Mouse (Mus musculus) liver, adult 2 months (tissue): Measurements from ENCODE around the gene Tmed3. TPM values are rescaled to one million over a fixed set of nuclear protein-coding genes. Genes with fewer than 3 reads are reported as not detected.
A peak's percentile ranks its signal among the peaks of the same experiment; 100 is the strongest.

Source experiments
- DNase-seq: peaks from one replicate; pipeline ENCODE4 v3.0.0-alpha.2; 2011; ENCODE audit warnings: low read depth, low spot score; ENCODE audit errors: extremely low read depth
- H3K27ac ChIP-seq: fragments of 200-500 bp; replicated peaks from 2 replicates; pipeline ENCODE4 v1.5.1; 2012; ENCODE audit warnings: low read depth, mild to moderate bottlenecking, control low read depth, inconsistent platforms, low read length; ENCODE audit not compliant: insufficient read depth
- H3K27me3 ChIP-seq: fragments of 200-500 bp; 2 replicates; pipeline ENCODE4 v1.6.1; 2012; ENCODE audit warnings: mild to moderate bottlenecking, moderate library complexity, low read length, inconsistent platforms; ENCODE audit not compliant: control insufficient read depth, insufficient read depth
- H3K36me3 ChIP-seq: fragments of 200-500 bp; 2 replicates; pipeline ENCODE4 v1.6.1; 2012; ENCODE audit warnings: low read length, inconsistent platforms; ENCODE audit not compliant: control insufficient read depth, insufficient read depth
- H3K4me1 ChIP-seq: fragments of 200-500 bp; 2 replicates; pipeline ENCODE4 v1.6.1; 2011; ENCODE audit warnings: low read length; ENCODE audit not compliant: control insufficient read depth, insufficient read depth
- H3K4me3 ChIP-seq: fragments of 200-500 bp; 2 replicates; pipeline ENCODE4 v1.5.1; 2011; ENCODE audit warnings: low read depth, mild to moderate bottlenecking, control low read depth, low read length, moderate library complexity; ENCODE audit not compliant: insufficient read depth
- H3K79me2 ChIP-seq: fragments of 200-500 bp; 2 replicates; pipeline ENCODE4 v1.6.1; 2012; ENCODE audit warnings: inconsistent platforms, mild to moderate bottlenecking, low read length, moderate library complexity; ENCODE audit not compliant: control insufficient read depth, insufficient read depth
- H3K9ac ChIP-seq: fragments of 200-500 bp; 2 replicates; pipeline ENCODE4 v1.6.1; 2012; ENCODE audit warnings: low read depth, mild to moderate bottlenecking, control low read depth, inconsistent platforms, low read length
- CTCF ChIP-seq: fragments of 200-500 bp; IDR thresholded peaks from 2 replicates; pipeline ENCODE4 v1.5.1; 2011; ENCODE audit warnings: low read depth, low read length, control low read depth
- POLR2A ChIP-seq: fragments of 200-500 bp; IDR thresholded peaks from 2 replicates; pipeline ENCODE4 v1.6.1; 2011; ENCODE audit warnings: low read length, control low read depth; ENCODE audit not compliant: insufficient read depth; ENCODE audit errors: extremely low read depth
- WGBS: fragments of 180-500 bp; shearing (Covaris S2); methylation state at CpG from one replicate; pipeline ENCODE4 v1.1.7; 2018; 5-methylcytosine and 5-hydroxymethylcytosine counted together
- polyA plus RNA-seq: library from polyadenylated mRNA; depleted of rRNA; stranded (reverse); fragments of >200 nt; gene quantifications from 2 replicates; pipeline ENCODE4 v1.2.3, GENCODE M21; 2012
- total RNA-seq: library from RNA; depleted of rRNA; stranded (reverse); fragments of >200 nt; gene quantifications from 2 replicates; pipeline ENCODE4 v1.2.3, GENCODE M21; 2014

Gene Tmed3
- total and polyA plus RNA-seq, 2 experiments: 26.6 to 42.0 TPM

GRCm38 (mm10) chr9:89687503-89688226, 17.2 kb downstream of the Tmed3 start:
- TF ChIP-seq CTCF (peak; percentile 42), POLR2A (no peak)
- DNase-seq: no peak
- no peak overlapping the region for H3K27ac ChIP-seq
- no peaks in the 10 kb centered on the region for H3K4me1 ChIP-seq
- H3K79me2 ChIP-seq: no peaks in the 10 kb centered on the region
- no peak overlapping the region for H3K9ac ChIP-seq
- WGBS: 54% methylated on average over 10 of the region's 10 CpGs
- H3K36me3 ChIP-seq: no peaks in the 10 kb centered on the region
- no peak overlapping the region for H3K4me3 ChIP-seq
- no peaks in the 10 kb centered on the region for H3K27me3 ChIP-seq

- no peak overlapping the region for H3K4me3 ChIP-seq
Observed at GRCm38 (mm10) chr9:89686262-89686661, 18.6 kb downstream of the Tmed3 start.

GRCm38 (mm10) chr9:89678974-89679373, 25.9 kb downstream of the Tmed3 start:
- no peak for DNase-seq
- Histone ChIP-seq H3K9ac (no peak overlapping the region), H3K79me2 (no peaks in the 10 kb centered on the region), H3K27me3 (no peaks in the 10 kb centered on the region), H3K27ac (no peak overlapping the region), H3K36me3 (no peaks in the 10 kb centered on the region), H3K4me3 (no peak overlapping the region), H3K4me1 (no peaks in the 10 kb centered on the region)
- TF ChIP-seq POLR2A (no peak), CTCF (no peak; the same call in 1 of the 2 replicates)
- 43% methylated on average over 1 of the region's 1 CpGs for WGBS

More at GRCm38 (mm10) chr9:89686262-89686661, 18.6 kb downstream of the Tmed3 start:
- DNase-seq: no peak
- H3K79me2 ChIP-seq: no peaks in the 10 kb centered on the region
- WGBS: 63% methylated on average over 2 of the region's 2 CpGs
- H3K4me1 ChIP-seq: no peaks in the 10 kb centered on the region
- TF ChIP-seq POLR2A (no peak), CTCF (no peak)
- no peaks in the 10 kb centered on the region for H3K27me3 ChIP-seq
- H3K27ac ChIP-seq: no peak overlapping the region
- no peak overlapping the region for H3K9ac ChIP-seq
- H3K36me3 ChIP-seq: no peaks in the 10 kb centered on the region

GRCm38 (mm10) chr9:89674014-89674618, 30.8 kb downstream of the Tmed3 start:
- 37% methylated on average over 3 of the region's 3 CpGs for WGBS
- H3K4me3 ChIP-seq: no peak overlapping the region
- H3K9ac ChIP-seq: no peak overlapping the region
- no peak overlapping the region for H3K27ac ChIP-seq
- no peaks in the 10 kb centered on the region for H3K79me2 ChIP-seq
- no peaks in the 10 kb centered on the region for H3K27me3 ChIP-seq
- DNase-seq: peak; percentile 45
- H3K4me1 ChIP-seq: no peaks in the 10 kb centered on the region
- no peaks in the 10 kb centered on the region for H3K36me3 ChIP-seq
- TF ChIP-seq POLR2A (no peak), CTCF (peak; percentile 71)

GRCm38 (mm10) chr9:89673402-89673801, 31.5 kb downstream of the Tmed3 start:
- WGBS: 74% methylated on average over 1 of the region's 1 CpGs
- no peak overlapping the region for H3K27ac ChIP-seq
- H3K9ac ChIP-seq: no peak overlapping the region
- no peaks in the 10 kb centered on the region for H3K36me3 ChIP-seq
- no peak for TF ChIP-seq CTCF
- TF ChIP-seq POLR2A: no peak
- no peak overlapping the region for H3K4me3 ChIP-seq
- no peaks in the 10 kb centered on the region for H3K27me3 ChIP-seq
- no peaks in the 10 kb centered on the region for H3K79me2 ChIP-seq
- no peak for DNase-seq
- no peaks in the 10 kb centered on the region for H3K4me1 ChIP-seq

GRCm38 (mm10) chr9:89669878-89670277, 35.0 kb downstream of the Tmed3 start:
- WGBS: 71% methylated on average over 4 of the region's 4 CpGs
- no peak overlapping the region for H3K9ac ChIP-seq
- no peak overlapping the region for H3K27ac ChIP-seq
- H3K79me2 ChIP-seq: no peaks in the 10 kb centered on the region
- H3K4me1 ChIP-seq: no peaks in the 10 kb centered on the region
- H3K27me3 ChIP-seq: no peaks in the 10 kb centered on the region
- H3K4me3 ChIP-seq: no peak overlapping the region
- TF ChIP-seq CTCF (no peak), POLR2A (no peak)
- no peak for DNase-seq
- H3K36me3 ChIP-seq: no peaks in the 10 kb centered on the region
